Mouse (Mus musculus) MEL (cell line): ENCODE results near the gene Nemp1.

Experiments
- CTCF ChIP-seq, 3 experiments: IDR thresholded peaks in 2 of 3; conservative IDR thresholded peaks in 1 of 3; 2 replicates each; pipeline ENCODE4 v1.5.1; 2011 to 2012; ENCODE audit warnings: low read length in 3 of 3, low read depth in 2 of 3, mild to moderate bottlenecking in 2 of 3, improper control_type of control experiment in 1 of 3, inconsistent platforms in 1 of 3, mixed read lengths in 1 of 3, moderate library complexity in 1 of 3; ENCODE audit not compliant: control insufficient read depth in 1 of 3, insufficient read depth in 1 of 3, poor library complexity in 1 of 3, severe bottlenecking in 1 of 3
- ZNF384 ChIP-seq: IDR thresholded peaks from 2 replicates; pipeline ENCODE4 v1.6.1; 2012; ENCODE audit warnings: low read depth, mild to moderate bottlenecking, inconsistent platforms, low read length, improper control_type of control experiment

- TF ChIP-seq CTCF (IDR thresholded peaks at IDR 0.05 in 2 of 3, conservative IDR thresholded peaks at IDR 0.05 in 1 of 3; ENCODE audit: control insufficient read depth in 1 of 3, insufficient read depth in 1 of 3, low read depth in 2 of 3, low read length in 3 of 3, poor library complexity in 1 of 3, severe bottlenecking in 1 of 3), result no peak
- 0 out of 2 replicates have a peak, but pooled peaks have one; percentile 12 for TF ChIP-seq ZNF384
Measured at GRCm38 (mm10) chr10:127731397-127731796, 64.7 kb downstream of the Nemp1 start.
